Mouse (Mus musculus): ENCODE measurements around the gene H2al1m. TPM values are rescaled to one million over a fixed set of nuclear protein-coding genes. Genes with fewer than 3 reads are reported as not detected.

The H2al1m gene
- polyA plus RNA-seq, 2 experiments: not detected

DNA sequence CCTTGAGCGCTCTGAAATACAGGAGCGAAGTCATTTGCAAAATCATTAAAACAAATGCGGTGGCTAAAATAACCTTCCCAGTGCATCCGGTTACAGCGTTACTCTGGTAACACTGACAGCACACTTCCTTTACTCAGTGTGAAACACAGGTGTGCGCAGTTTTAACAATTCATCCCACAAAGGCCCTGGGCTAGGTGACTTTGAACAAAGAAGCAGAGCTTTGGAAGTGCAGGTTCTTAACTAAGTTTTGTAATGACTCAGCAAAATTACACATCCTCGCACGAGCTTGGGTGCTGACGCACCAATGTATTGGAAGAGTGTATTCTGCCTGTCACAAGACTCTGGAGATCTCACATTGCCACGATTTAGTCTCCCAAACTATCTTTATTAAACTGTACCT is 29.6 kb upstream of the H2al1m start:
- Histone ChIP-seq H3K4me1 (ENCODE audit: control insufficient read depth, insufficient read depth, low read length) (no peaks in the 10 kb centered on the region), H3K9ac (ENCODE audit: low read depth, low read length, severe bottlenecking) (no peak overlapping the region), H3K9me3 (ENCODE audit: control insufficient read depth, low read length) (no peaks in the 10 kb centered on the region), H3K4me3 (replicated peaks; ENCODE audit: low read length) (no peak overlapping the region), H3K27ac (replicated peaks; ENCODE audit: low read depth, low read length) (no peak overlapping the region), H3K4me2 (replicated peaks; ENCODE audit: low read depth, low read length, severe bottlenecking) (no peak overlapping the region), H3K36me3 (ENCODE audit: control insufficient read depth, insufficient read depth, low read length) (no peaks in the 10 kb centered on the region), H3K27me3 (ENCODE audit: control insufficient read depth, insufficient read depth, low read length) (no peaks in the 10 kb centered on the region)
- TF ChIP-seq POLR2A (IDR thresholded peaks at IDR 0.05; ENCODE audit: borderline replicate concordance, extremely low read depth, insufficient read depth, insufficient read length): no peak
- 68% methylated on average over 10 of the region's 10 CpGs for WGBS
- ATAC-seq (ENCODE audit: low FRiP score, low read depth): no peak
- DNase-seq (ENCODE audit: low spot score): no peak

DNA sequence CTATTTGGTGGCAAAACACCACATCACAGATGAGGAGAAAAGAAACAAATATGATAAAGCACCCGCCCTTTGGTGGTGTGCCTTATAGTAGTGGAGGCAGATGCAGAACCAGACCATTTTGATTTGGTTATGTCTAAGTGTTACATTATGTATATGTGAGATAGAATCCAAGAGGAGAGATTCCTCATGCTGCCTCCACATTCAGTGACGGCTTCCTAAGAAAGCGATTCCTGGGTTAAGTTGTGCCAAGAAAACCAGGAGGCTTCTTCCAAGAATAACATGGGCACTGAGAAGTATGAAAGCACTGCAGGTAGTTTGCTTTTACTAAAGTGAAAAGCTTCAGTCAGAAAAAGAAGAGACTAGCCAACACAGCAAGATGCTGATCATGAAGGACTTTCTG is 28.7 kb upstream of the H2al1m start:
- Histone ChIP-seq H3K9me3 (ENCODE audit: control insufficient read depth, low read length) (no peaks in the 10 kb centered on the region), H3K4me1 (ENCODE audit: control insufficient read depth, insufficient read depth, low read length) (no peaks in the 10 kb centered on the region), H3K4me3 (replicated peaks; ENCODE audit: low read length) (no peak overlapping the region), H3K27ac (replicated peaks; ENCODE audit: low read depth, low read length) (no peak overlapping the region), H3K9ac (ENCODE audit: low read depth, low read length, severe bottlenecking) (no peak overlapping the region), H3K27me3 (ENCODE audit: control insufficient read depth, insufficient read depth, low read length) (no peaks in the 10 kb centered on the region), H3K4me2 (replicated peaks; ENCODE audit: low read depth, low read length, severe bottlenecking) (no peak overlapping the region), H3K36me3 (ENCODE audit: control insufficient read depth, insufficient read depth, low read length) (no peaks in the 10 kb centered on the region)
- 86% methylated on average over 3 of the region's 3 CpGs for WGBS
- ATAC-seq (ENCODE audit: low FRiP score, low read depth) (no peak), DNase-seq (ENCODE audit: low spot score) (no peak)
- no peak for TF ChIP-seq POLR2A (IDR thresholded peaks at IDR 0.05; ENCODE audit: borderline replicate concordance, extremely low read depth, insufficient read depth, insufficient read length)

DNA sequence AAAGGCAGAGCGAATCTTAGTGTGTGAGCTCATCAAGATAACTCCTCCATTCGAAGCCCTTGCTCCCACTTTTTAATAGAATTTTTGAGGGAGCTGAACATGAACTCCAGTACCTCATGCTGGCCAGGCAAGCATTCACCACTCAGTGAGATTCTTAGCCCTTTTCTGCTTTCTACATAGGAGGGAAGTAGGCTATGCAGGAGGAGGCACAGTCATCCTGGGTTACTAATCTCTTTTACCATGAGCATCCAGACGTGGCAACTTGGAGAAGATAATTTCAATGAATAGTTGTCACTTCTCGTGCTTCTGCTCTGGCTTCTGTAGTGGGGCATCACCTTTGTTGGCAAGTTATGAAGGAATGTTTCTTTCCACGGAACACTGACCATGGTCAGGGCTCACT is 26.8 kb upstream of the H2al1m start, which contains the start of gene Gm14862:
Gm14862 (minus strand) TSS at position 134 of the 400 bp plus-strand sequence.
- H3K4me2 ChIP-seq (replicated peaks; ENCODE audit: low read depth, low read length, severe bottlenecking): no peak within 1 kb of the TSS
- no peak within 1 kb of the TSS for H3K27ac ChIP-seq (replicated peaks; ENCODE audit: low read depth, low read length)
- WGBS: 84% methylated on average over 5 of the region's 5 CpGs
- H3K9me3 ChIP-seq (ENCODE audit: control insufficient read depth, low read length): no peaks in the 10 kb centered on the region
- TF ChIP-seq POLR2A (IDR thresholded peaks at IDR 0.05; ENCODE audit: borderline replicate concordance, extremely low read depth, insufficient read depth, insufficient read length): no peak
- H3K27me3 ChIP-seq (ENCODE audit: control insufficient read depth, insufficient read depth, low read length): no peaks in the 10 kb centered on the region
- DNase-seq (ENCODE audit: low spot score) (no peak), ATAC-seq (ENCODE audit: low FRiP score, low read depth) (no peak)
- no peak within 1 kb of the TSS for H3K4me3 ChIP-seq (replicated peaks; ENCODE audit: low read length)
- no peaks in the 10 kb centered on the region for H3K4me1 ChIP-seq (ENCODE audit: control insufficient read depth, insufficient read depth, low read length)
- H3K9ac ChIP-seq (ENCODE audit: low read depth, low read length, severe bottlenecking): no peak within 1 kb of the TSS
- no peaks in the 10 kb centered on the region for H3K36me3 ChIP-seq (ENCODE audit: control insufficient read depth, insufficient read depth, low read length)

DNA sequence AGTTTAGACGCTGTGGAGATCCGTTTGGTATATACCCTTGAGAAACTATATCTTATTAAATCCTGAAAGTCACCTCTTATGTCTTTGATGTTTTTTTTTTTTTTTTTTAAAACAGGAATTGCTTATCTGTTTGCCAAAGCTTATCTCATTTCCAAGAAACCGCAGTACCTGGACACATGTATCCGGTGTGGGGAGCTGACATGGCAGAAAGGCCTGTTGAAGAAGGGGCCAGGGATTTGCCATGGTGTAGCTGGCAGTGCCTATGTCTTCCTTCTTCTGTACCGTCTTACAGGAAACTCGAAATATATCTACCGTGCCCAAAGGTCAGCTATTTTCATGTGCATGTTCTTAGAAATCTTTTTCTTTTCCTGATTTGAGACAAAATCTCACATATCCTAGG is 25.7 kb upstream of the H2al1m start:
- no peaks in the 10 kb centered on the region for H3K27me3 ChIP-seq (ENCODE audit: control insufficient read depth, insufficient read depth, low read length)
- no peak overlapping the region for H3K4me2 ChIP-seq (replicated peaks; ENCODE audit: low read depth, low read length, severe bottlenecking)
- H3K9me3 ChIP-seq (ENCODE audit: control insufficient read depth, low read length): no peaks in the 10 kb centered on the region
- H3K27ac ChIP-seq (replicated peaks; ENCODE audit: low read depth, low read length): no peak overlapping the region
- WGBS: 89% methylated on average over 7 of the region's 7 CpGs
- no peak overlapping the region for H3K4me3 ChIP-seq (replicated peaks; ENCODE audit: low read length)
- ATAC-seq (ENCODE audit: low FRiP score, low read depth): no peak
- no peak for TF ChIP-seq POLR2A (IDR thresholded peaks at IDR 0.05; ENCODE audit: borderline replicate concordance, extremely low read depth, insufficient read depth, insufficient read length)
- DNase-seq (ENCODE audit: low spot score): no peak
- no peaks in the 10 kb centered on the region for H3K36me3 ChIP-seq (ENCODE audit: control insufficient read depth, insufficient read depth, low read length)
- no peak overlapping the region for H3K9ac ChIP-seq (ENCODE audit: low read depth, low read length, severe bottlenecking)
- no peaks in the 10 kb centered on the region for H3K4me1 ChIP-seq (ENCODE audit: control insufficient read depth, insufficient read depth, low read length)

DNA sequence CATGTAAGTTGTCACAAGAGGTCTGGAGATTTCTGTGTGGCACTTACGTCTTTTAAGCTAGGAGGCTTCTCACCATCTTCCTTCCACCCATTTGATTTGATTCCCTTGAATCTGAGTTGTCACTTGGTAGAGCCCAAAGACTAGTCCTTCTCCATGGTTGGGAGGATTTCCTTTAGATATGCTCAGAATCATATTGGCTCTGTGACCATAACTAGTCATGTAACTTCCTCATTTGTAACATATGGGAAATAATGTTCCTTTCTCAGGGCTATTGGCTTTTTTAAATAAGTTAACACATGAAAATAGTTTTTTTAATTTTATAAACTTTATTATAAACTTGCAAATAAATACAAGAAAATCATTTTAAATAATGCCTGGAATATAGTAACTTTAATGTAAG is 24.3 kb upstream of the H2al1m start:
- no peak for ATAC-seq (ENCODE audit: low FRiP score, low read depth)
- no peak overlapping the region for H3K9ac ChIP-seq (ENCODE audit: low read depth, low read length, severe bottlenecking)
- no peaks in the 10 kb centered on the region for H3K4me1 ChIP-seq (ENCODE audit: control insufficient read depth, insufficient read depth, low read length)
- 65% methylated on average over 1 of the region's 1 CpGs for WGBS
- DNase-seq (ENCODE audit: low spot score): no peak
- no peaks in the 10 kb centered on the region for H3K36me3 ChIP-seq (ENCODE audit: control insufficient read depth, insufficient read depth, low read length)
- no peak for TF ChIP-seq POLR2A (IDR thresholded peaks at IDR 0.05; ENCODE audit: borderline replicate concordance, extremely low read depth, insufficient read depth, insufficient read length)
- H3K4me3 ChIP-seq (replicated peaks; ENCODE audit: low read length): no peak overlapping the region
- H3K9me3 ChIP-seq (ENCODE audit: control insufficient read depth, low read length): no peaks in the 10 kb centered on the region
- no peak overlapping the region for H3K27ac ChIP-seq (replicated peaks; ENCODE audit: low read depth, low read length)
- no peak overlapping the region for H3K4me2 ChIP-seq (replicated peaks; ENCODE audit: low read depth, low read length, severe bottlenecking)
- no peaks in the 10 kb centered on the region for H3K27me3 ChIP-seq (ENCODE audit: control insufficient read depth, insufficient read depth, low read length)

DNA sequence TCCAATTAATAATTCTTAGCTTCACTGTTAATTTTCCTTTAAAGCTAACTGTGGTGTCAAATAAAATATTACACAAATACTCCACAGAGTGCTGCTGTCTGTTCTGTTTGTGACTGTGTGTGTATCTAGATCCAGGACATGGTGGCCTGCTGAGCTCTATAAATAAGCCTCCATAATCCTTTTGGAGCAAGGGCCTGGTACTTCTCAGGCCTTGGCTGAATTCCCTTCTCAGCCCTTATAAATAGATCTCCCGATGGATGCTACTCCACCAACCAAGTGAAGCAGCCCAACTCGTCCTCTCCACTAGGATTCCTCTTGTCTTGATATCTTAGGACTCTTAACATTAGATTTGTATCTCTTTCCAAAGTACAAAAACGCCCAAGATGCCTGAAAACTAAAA is 12.5 kb upstream of the H2al1m start:
- H3K9me3 ChIP-seq (ENCODE audit: control insufficient read depth, low read length): no peaks in the 10 kb centered on the region
- no peak overlapping the region for H3K4me3 ChIP-seq (replicated peaks; ENCODE audit: low read length)
- H3K27me3 ChIP-seq (ENCODE audit: control insufficient read depth, insufficient read depth, low read length): no peaks in the 10 kb centered on the region; the same call in 1 of the 2 replicates
- H3K4me2 ChIP-seq (replicated peaks; ENCODE audit: low read depth, low read length, severe bottlenecking): no peak overlapping the region
- H3K4me1 ChIP-seq (ENCODE audit: control insufficient read depth, insufficient read depth, low read length): no peaks in the 10 kb centered on the region
- 58% methylated on average over 3 of the region's 3 CpGs for WGBS
- ATAC-seq (ENCODE audit: low FRiP score, low read depth) (no peak), DNase-seq (ENCODE audit: low spot score) (no peak)
- no peak overlapping the region for H3K27ac ChIP-seq (replicated peaks; ENCODE audit: low read depth, low read length)
- H3K36me3 ChIP-seq (ENCODE audit: control insufficient read depth, insufficient read depth, low read length): no peaks in the 10 kb centered on the region
- H3K9ac ChIP-seq (ENCODE audit: low read depth, low read length, severe bottlenecking): no peak overlapping the region
- no peak for TF ChIP-seq POLR2A (IDR thresholded peaks at IDR 0.05; ENCODE audit: borderline replicate concordance, extremely low read depth, insufficient read depth, insufficient read length)

Data from limb, embryonic 14.5 days (tissue).